Mouse (Mus musculus) thymus, adult 2 months (tissue): ENCODE measurements around the gene Copz2.

ENCODE experiments used
- CTCF ChIP-seq: fragments of 200-500 bp; IDR thresholded peaks from 2 replicates; pipeline ENCODE4 v1.5.1; 2012; ENCODE audit warnings: mild to moderate bottlenecking, control low read depth, low read length, moderate library complexity, borderline replicate concordance; ENCODE audit not compliant: control insufficient read depth, poor library complexity, insufficient read depth; ENCODE audit errors: extremely low read depth
- POLR2A ChIP-seq: fragments of 200-500 bp; IDR thresholded peaks from 2 replicates; pipeline ENCODE4 v1.6.1; 2012; ENCODE audit warnings: mild to moderate bottlenecking, low read length, control low read depth, moderate library complexity; ENCODE audit not compliant: control insufficient read depth, poor library complexity, insufficient read depth; ENCODE audit errors: extremely low read depth

DNA sequence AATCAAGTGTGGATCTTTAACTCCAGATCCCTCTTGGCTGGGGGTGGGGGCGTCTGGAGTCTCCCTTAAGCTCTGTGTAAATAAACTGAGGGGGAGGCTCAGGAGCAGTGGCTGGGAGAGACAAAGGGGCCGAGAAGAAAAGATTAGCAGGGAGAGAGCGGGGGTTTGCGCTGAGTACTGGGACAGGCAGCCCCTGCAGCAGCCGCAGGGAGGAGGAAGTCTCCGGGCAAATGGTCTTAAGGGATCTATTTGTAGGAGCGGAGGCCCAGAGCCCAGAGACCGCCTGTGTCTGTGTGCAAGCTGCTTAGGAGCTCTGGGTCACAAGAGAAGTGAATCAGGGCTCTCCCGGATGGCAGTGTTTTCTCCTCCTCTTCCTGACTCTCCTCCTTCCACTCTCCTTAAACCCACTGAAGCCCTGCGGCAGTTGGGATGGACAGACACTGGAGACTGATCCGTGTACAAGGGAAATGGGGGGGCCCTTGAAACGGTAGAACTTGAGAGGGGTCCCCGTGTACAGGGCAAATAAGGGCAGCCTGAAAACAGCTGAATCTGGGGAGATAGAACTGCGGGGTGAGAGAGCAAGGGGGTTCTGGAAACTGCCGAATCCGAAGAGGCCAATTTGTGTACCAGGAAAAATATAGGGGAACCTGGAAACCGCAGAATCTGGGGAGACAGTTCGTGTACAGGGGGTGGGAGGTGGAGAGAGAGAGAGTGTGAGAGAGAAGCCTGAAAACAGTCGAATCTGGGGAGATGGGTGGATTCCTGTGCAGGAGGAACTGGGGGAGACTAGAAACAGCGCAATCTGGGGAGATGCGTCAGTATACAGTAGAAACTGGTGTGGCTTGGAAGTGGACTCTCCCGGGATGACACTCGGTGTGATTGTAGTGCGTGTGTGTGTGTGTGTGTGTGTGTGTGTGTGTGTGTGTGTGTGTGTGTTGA, 23.0 kb downstream of the Copz2 start:
- TF ChIP-seq POLR2A, result no peak
- TF ChIP-seq CTCF, result no peak
